In the genomic region with DNA sequence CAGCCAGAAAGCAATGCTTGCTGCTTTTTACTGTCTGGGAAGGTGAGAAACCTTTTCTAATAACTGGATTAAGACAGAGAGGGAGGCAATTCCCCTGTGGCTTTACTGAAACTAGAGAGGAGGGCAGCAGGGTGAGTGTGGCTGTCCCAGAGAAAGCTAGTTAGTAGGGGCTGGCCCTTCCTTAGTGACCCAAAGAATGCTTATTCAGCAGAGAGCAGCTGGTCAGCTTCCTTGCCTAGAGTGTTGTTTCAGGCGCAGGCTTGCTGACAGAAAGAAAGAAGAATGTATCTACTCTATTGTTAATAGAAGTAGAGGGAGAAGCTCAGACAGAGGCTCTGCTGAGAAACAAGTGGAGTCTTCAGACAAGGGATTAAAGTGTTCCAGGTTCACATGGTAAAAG, we compare ENCODE assay signal across 22 mouse cellular contexts. TPM values are rescaled to one million over a fixed set of nuclear protein-coding genes. Genes with fewer than 3 reads are reported as not detected.
DNase-seq lines count a peak whose midpoint lies in the region; TF ChIP-seq lines count a peak whose summit lies in the region.
"Had no signal": no experiment of that assay in that cellular context is flagged by ENCODE, and none has a peak within 500 bp of the region (broad histone marks: within the 10 kb centered on the region; RNA-seq: fewer than 3 reads in every experiment).

No protein-coding gene starts in this region.

- no peaks in the 10 kb centered on the region for H3K79me2 ChIP-seq in CH12.LX (replicated peaks; ENCODE audit: control insufficient read depth, extremely low read depth, insufficient read depth, poor library complexity, severe bottlenecking)

- no peak overlapping the region for H3K4me2 ChIP-seq in CH12.LX (ENCODE audit: insufficient read depth, low read depth, poor library complexity, severe bottlenecking)
- H3K4me2 ChIP-seq: hindbrain, embryonic 14.5 days; liver, embryonic 13.5 days; neural tube, embryonic 12.5 days had no signal

- peak overlapping the region; percentile 65 for H3K4me3 ChIP-seq in gastrocnemius, adult 2 months
- H3K4me3 ChIP-seq in CH12.LX (replicated peaks in 1 of 3; ENCODE audit: low read depth in 2 of 3, low read length in 2 of 3, poor library complexity in 1 of 3), result no peak overlapping the region
- H3K4me3 ChIP-seq in left cerebral cortex, adult 2 months, result no peak overlapping the region
- H3K4me3 ChIP-seq: heart, embryonic 10.5 days; liver, embryonic 13.5 days; megakaryocyte, embryonic 14.5 days; neural tube, embryonic 12.5 days had no signal

- H3K9me3 ChIP-seq in CH12.LX (replicated peaks; ENCODE audit: low read length), result no peaks in the 10 kb centered on the region
- H3K9me3 ChIP-seq: heart, embryonic 10.5 days; liver, embryonic 13.5 days; megakaryocyte, embryonic 14.5 days; neural tube, embryonic 12.5 days had no signal

- no peak for DNase-seq in gastrocnemius, adult 2 months
- DNase-seq in gastrocnemius, postnatal 36 days, result no peak
- DNase-seq in kidney, postnatal 10 days, result peak; percentile 30
- DNase-seq in kidney, adult 9 months, result no peak
- DNase-seq in CH12.LX (ENCODE audit: extremely low read depth), result no peak
- DNase-seq in embryo, embryonic 9.5 days (ENCODE audit: extremely low spot score), result peak; percentile 12
- no peak for DNase-seq in layer of hippocampus, postnatal 36 days
- no peak for DNase-seq in left cerebral cortex, adult 2 months (ENCODE audit: extremely low spot score in 1 of 2, low spot score in 2 of 2)
- DNase-seq: adrenal gland, adult 2 months; cerebellum, adult 11-12 months; cerebellum, postnatal 36 days; gastrocnemius, postnatal 14 days; heart, postnatal 10 days; layer of hippocampus, adult 9-11 months; liver, embryonic 13.5 days; lung, postnatal 10 days had no signal

- no peak for TF ChIP-seq POLR2A in CH12.LX (IDR thresholded peaks at IDR 0.05; ENCODE audit: low read depth, low read length)

- dilution Hi-C loops in CH12.LX (cut with MboI; ENCODE audit: extremely low pct_ligation_motif_present, extremely low pct_unique_long_range_greater_than_20kb, low sequenced_read_pairs), result no loop called here

- in situ Hi-C loops in CH12.LX (cut with MboI; ENCODE audit: low pct_ligation_motif_present, low pct_unique_long_range_greater_than_20kb, low sequenced_read_pairs), result no loop called here

- no peak overlapping the region for H3K9ac ChIP-seq in CH12.LX (ENCODE audit: insufficient read depth, low read depth)
- H3K9ac ChIP-seq: hindbrain, embryonic 14.5 days; liver, embryonic 13.5 days; neural tube, embryonic 12.5 days had no signal

- no peaks in the 10 kb centered on the region for H3K27me3 ChIP-seq in CH12.LX (replicated peaks)
- H3K27me3 ChIP-seq: liver, embryonic 13.5 days; megakaryocyte, embryonic 14.5 days; neural tube, embryonic 12.5 days had no signal

- no peak for TF ChIP-seq EP300 in CH12.LX (IDR thresholded peaks at IDR 0.05; ENCODE audit: low read length)

- H3K27ac ChIP-seq in gastrocnemius, adult 2 months, result peak overlapping the region; percentile 43; the same call in 1 of the 2 replicates
- H3K27ac ChIP-seq in CH12.LX (ENCODE audit: insufficient read depth, low read depth), result no peak overlapping the region
- no peak overlapping the region for H3K27ac ChIP-seq in left cerebral cortex, adult 2 months
- H3K27ac ChIP-seq: heart, embryonic 10.5 days; hindbrain, embryonic 14.5 days; liver, embryonic 13.5 days; neural tube, embryonic 12.5 days had no signal

- intact Hi-C loops in gastrocnemius, adult 2 months (cut with DNase I), result no loop called here
- intact Hi-C loops in gastrocnemius, postnatal 36 days (cut with DNase I), result no loop called here
- intact Hi-C loops in left cerebral cortex, adult 2 months (cut with DNase I), result no loop called here

- H3K4me1 ChIP-seq in CH12.LX (ENCODE audit: control insufficient read depth in 1 of 2, insufficient read depth in 2 of 2), result peaks cover 0 to 4% of the 10 kb centered on the region in 2 experiments; a peak in 2 of 4 replicates
- H3K4me1 ChIP-seq: megakaryocyte, embryonic 14.5 days had no signal

- no peak for TF ChIP-seq CTCF in gastrocnemius, adult 2 months (IDR thresholded peaks at IDR 0.05)
- no peak for TF ChIP-seq CTCF in CH12.LX (conservative IDR thresholded peaks at IDR 0.05 in 1 of 2, IDR thresholded peaks at IDR 0.05 in 1 of 2; ENCODE audit: low read depth in 2 of 2, low read length in 2 of 2)
- no peak for TF ChIP-seq CTCF in left cerebral cortex, adult 2 months (IDR thresholded peaks at IDR 0.05)

- no peak for TF ChIP-seq RAD21 in CH12.LX (IDR thresholded peaks at IDR 0.05; ENCODE audit: low read depth, low read length)

- H3K36me3 ChIP-seq in CH12.LX (replicated peaks in 1 of 2; ENCODE audit: control insufficient read depth in 1 of 2, insufficient read depth in 1 of 2, low read length in 1 of 2), result no peaks in the 10 kb centered on the region
- H3K36me3 ChIP-seq: heart, embryonic 10.5 days; liver, embryonic 13.5 days; neural tube, embryonic 12.5 days had no signal

TF ChIP-seq in CH12.LX, 34 proteins besides CTCF, POLR2A, EP300 and RAD21:
- no peak for TF ChIP-seq ETS1 (conservative IDR thresholded peaks at IDR 0.05; ENCODE audit: low read depth, low read length)
- no peak for TF ChIP-seq JUN (IDR thresholded peaks at IDR 0.05; ENCODE audit: insufficient read depth, low read depth, low read length)
- no peak for TF ChIP-seq SMC3 (IDR thresholded peaks at IDR 0.05; ENCODE audit: low read depth, low read length)
- peak; percentile 59; the same call in 1 of the 2 replicates for TF ChIP-seq MAFK (IDR thresholded peaks at IDR 0.05; ENCODE audit: insufficient replicate concordance, low read length)
- no peak for TF ChIP-seq SIN3A (IDR thresholded peaks at IDR 0.05; ENCODE audit: low read length)
- no peak for TF ChIP-seq TCF12 (IDR thresholded peaks at IDR 0.05; ENCODE audit: low read depth, low read length)

RNA-seq across cellular contexts. Expression of gene Fmo1, which starts 4.1 kb away (rescaled TPM):
- 10 to 100 TPM; 13.4 to 14.1 TPM for total RNA-seq in gastrocnemius, adult 2 months (2021)
- total RNA-seq in gastrocnemius, postnatal 36 days (2021), result 10 to 100 TPM; 13.1 to 17.0 TPM
- total RNA-seq in CH12.LX (2012; rRNA removed) (not detected in 2 replicates), CH12.LX (2014; rRNA removed) (not detected in 2 replicates)
- polyA plus RNA-seq in CH12.LX (2012; ENCODE audit: insufficient read length, low read depth), result not detected in 2 replicates
- total RNA-seq in layer of hippocampus, postnatal 36 days (2021), result 10 to 100 TPM; 11.5 to 12.7 TPM
- total RNA-seq in left cerebral cortex, adult 2 months (2021), result 10 to 100 TPM; 12.0 to 12.3 TPM

RNA-seq across cellular contexts. Expression of gene Fmo2, which starts 36.2 kb away (rescaled TPM):
- total RNA-seq in gastrocnemius, adult 2 months (2021), result 10 to 100 TPM; 16.3 to 17.7 TPM
- total RNA-seq in gastrocnemius, postnatal 36 days (2021), result 10 to 100 TPM; 13.4 to 15.1 TPM
- total RNA-seq in CH12.LX (2012; rRNA removed) (not detected in 2 replicates), CH12.LX (2014; rRNA removed) (not detected in 2 replicates)
- not detected in 2 replicates for polyA plus RNA-seq in CH12.LX (2012; ENCODE audit: insufficient read length, low read depth)
- total RNA-seq in layer of hippocampus, postnatal 36 days (2021), result 1 to 10 TPM; 2.3 to 4.9 TPM
- 1 to 10 TPM; 2.3 to 2.6 TPM for total RNA-seq in left cerebral cortex, adult 2 months (2021)
- polyA plus RNA-seq: CD4-positive, CD25-positive, alpha-beta regulatory T cell, adult 4 months; heart, embryonic 10.5 days had no signal

RNA-seq across cellular contexts. Expression of gene Fmo4, which starts 48.6 kb away (rescaled TPM):
- total RNA-seq in gastrocnemius, adult 2 months (2021), result not detected
- under 1 TPM; 0.12 to 0.41 TPM for total RNA-seq in gastrocnemius, postnatal 36 days (2021)
- total RNA-seq in CH12.LX (2012; rRNA removed) (not detected in 2 replicates), CH12.LX (2014; rRNA removed) (not detected in 2 replicates)
- not detected in 2 replicates for polyA plus RNA-seq in CH12.LX (2012; ENCODE audit: insufficient read length, low read depth)
- not detected for total RNA-seq in layer of hippocampus, postnatal 36 days (2021)
- not detected for total RNA-seq in left cerebral cortex, adult 2 months (2021)
- total RNA-seq: left cerebral cortex, postnatal 10 days had no signal
- polyA plus RNA-seq: CD4-positive, CD25-positive, alpha-beta regulatory T cell, adult 4 months had no signal

Comparison
In these comparisons a context has a peak if more than half of its experiments do, and no peak if none do; other contexts are left out.
1. DNase-seq: peak in kidney, postnatal 10 days (single experiment) and embryo, embryonic 9.5 days (single experiment); none in gastrocnemius, adult 2 months (single experiment), gastrocnemius, postnatal 36 days (0 of 2), kidney, adult 9 months (single experiment), CH12.LX (single experiment), layer of hippocampus, postnatal 36 days (0 of 2) and left cerebral cortex, adult 2 months (0 of 2).
2. RNA of gene Fmo1, which starts 4.1 kb away (total RNA-seq): 13.1 to 17.0 TPM in gastrocnemius, postnatal 36 days, 13.4 to 14.1 TPM in gastrocnemius, adult 2 months, 11.5 to 12.7 TPM in layer of hippocampus, postnatal 36 days and 12.0 to 12.3 TPM in left cerebral cortex, adult 2 months; not detected in CH12.LX; every median in the first group is over 10 times any median in the second.